Mouse (Mus musculus): ENCODE results near the gene Fam122b. TPM values are rescaled to one million over a fixed set of nuclear protein-coding genes. Genes with fewer than 3 reads are reported as not detected.

Gene Fam122b
- total RNA-seq, 2 experiments from 2014 or later, result 3.1 to 3.6 TPM

DNA sequence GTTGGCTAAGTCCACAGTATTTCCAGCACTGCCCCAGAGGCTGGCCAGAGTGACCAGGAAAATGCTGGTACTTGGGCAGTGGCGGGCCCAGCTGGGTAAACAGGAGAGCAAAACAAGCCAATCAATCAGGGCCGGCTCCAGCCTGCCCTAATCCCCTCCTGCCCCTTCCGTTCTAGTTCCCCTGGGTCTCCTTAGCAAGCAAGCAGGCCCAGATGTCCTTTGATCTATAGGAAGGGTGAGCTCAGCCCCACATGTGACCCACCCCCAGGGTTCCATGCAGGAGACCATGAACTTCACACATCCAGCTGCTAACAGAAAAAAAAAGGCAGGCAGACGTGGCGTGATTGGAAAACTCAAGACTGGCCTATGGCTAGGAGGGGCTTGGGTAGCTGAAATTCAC lies 73.2 kb downstream of the Fam122b start:
- DNase-seq, result no peak

Other genes with a start within 250 kb of the Fam122b start
- gene Plac1, start 29.7 kb downstream of the Fam122b start, total RNA-seq (2021), result not detected
- gene Fam122c, start 3.6 kb upstream of the Fam122b start, total RNA-seq (2021), result not detected
- 10 to 100 TPM; 10.7 to 11.8 TPM for gene Mospd1, start 100.7 kb upstream of the Fam122b start, total RNA-seq (2021)
- not detected for gene Etd, start 165.1 kb upstream of the Fam122b start, total RNA-seq (2021)